Mouse (Mus musculus): ENCODE measurements at regions not wholly inside any gene's neighbourhood (a gene's known extent, or its start where the extent isn't known, plus 50 kb on each side); places are given as distances from the start of the nearest gene placed in this dataset.

- TF ChIP-seq CTCF (conservative IDR thresholded peaks at IDR 0.05 in 1 of 2, IDR thresholded peaks at IDR 0.05 in 1 of 2; ENCODE audit: low read depth in 2 of 2, low read length in 2 of 2): no peak
- TF ChIP-seq POLR2A (IDR thresholded peaks at IDR 0.05; ENCODE audit: low read depth, low read length): 0 out of 2 replicates have a peak, but pooled peaks have one; percentile 64
- TF ChIP-seq MAX (IDR thresholded peaks at IDR 0.05; ENCODE audit: low read length): peak; percentile 73; the same call in 1 of the 2 replicates
- no peak for TF ChIP-seq E2F4 (IDR thresholded peaks at IDR 0.05; ENCODE audit: insufficient replicate concordance, low read depth, low read length)
- TF ChIP-seq GABPA (IDR thresholded peaks at IDR 0.05; ENCODE audit: insufficient replicate concordance, low read depth, low read length): no peak
- 0 out of 2 replicates have a peak, but pooled peaks have one; percentile 39 for TF ChIP-seq ZNF384 (IDR thresholded peaks at IDR 0.05; ENCODE audit: low read depth, low read length)
- peak; percentile 97 for TF ChIP-seq CHD2 (IDR thresholded peaks at IDR 0.05; ENCODE audit: low read length)
- peak; percentile 99 for TF ChIP-seq EP300 (IDR thresholded peaks at IDR 0.05; ENCODE audit: low read length)
- TF ChIP-seq HCFC1 (IDR thresholded peaks at IDR 0.05; ENCODE audit: low read depth, low read length): peak; percentile 30
- TF ChIP-seq POLR2AphosphoS2 (IDR thresholded peaks at IDR 0.05; ENCODE audit: low read depth, low read length): no peak
- TF ChIP-seq MXI1 (IDR thresholded peaks at IDR 0.05; ENCODE audit: low read depth, low read length): no peak
- TF ChIP-seq ZMIZ1 (IDR thresholded peaks at IDR 0.05; ENCODE audit: low read depth, low read length): no peak
- no peak for TF ChIP-seq USF1 (IDR thresholded peaks at IDR 0.05; ENCODE audit: low read depth, low read length)
These were observed 75.7 kb downstream of the Cryaa start for GRCm38 (mm10) chr17:31753113-31753858.
